Mouse (Mus musculus) stomach, adult 2 months (tissue): Measurements from ENCODE around the gene Draxin. TPM values are rescaled to one million over a fixed set of nuclear protein-coding genes. Genes with fewer than 3 reads are reported as not detected.

ENCODE experiments used
- polyA plus RNA-seq: library from polyadenylated mRNA; depleted of rRNA; stranded (reverse); fragments of >200 nt; gene quantifications from 2 replicates; pipeline ENCODE4 v1.2.3, GENCODE M21; 2012; rRNA removed

The Draxin gene
- not detected in 2 replicates for polyA plus RNA-seq

DNA sequence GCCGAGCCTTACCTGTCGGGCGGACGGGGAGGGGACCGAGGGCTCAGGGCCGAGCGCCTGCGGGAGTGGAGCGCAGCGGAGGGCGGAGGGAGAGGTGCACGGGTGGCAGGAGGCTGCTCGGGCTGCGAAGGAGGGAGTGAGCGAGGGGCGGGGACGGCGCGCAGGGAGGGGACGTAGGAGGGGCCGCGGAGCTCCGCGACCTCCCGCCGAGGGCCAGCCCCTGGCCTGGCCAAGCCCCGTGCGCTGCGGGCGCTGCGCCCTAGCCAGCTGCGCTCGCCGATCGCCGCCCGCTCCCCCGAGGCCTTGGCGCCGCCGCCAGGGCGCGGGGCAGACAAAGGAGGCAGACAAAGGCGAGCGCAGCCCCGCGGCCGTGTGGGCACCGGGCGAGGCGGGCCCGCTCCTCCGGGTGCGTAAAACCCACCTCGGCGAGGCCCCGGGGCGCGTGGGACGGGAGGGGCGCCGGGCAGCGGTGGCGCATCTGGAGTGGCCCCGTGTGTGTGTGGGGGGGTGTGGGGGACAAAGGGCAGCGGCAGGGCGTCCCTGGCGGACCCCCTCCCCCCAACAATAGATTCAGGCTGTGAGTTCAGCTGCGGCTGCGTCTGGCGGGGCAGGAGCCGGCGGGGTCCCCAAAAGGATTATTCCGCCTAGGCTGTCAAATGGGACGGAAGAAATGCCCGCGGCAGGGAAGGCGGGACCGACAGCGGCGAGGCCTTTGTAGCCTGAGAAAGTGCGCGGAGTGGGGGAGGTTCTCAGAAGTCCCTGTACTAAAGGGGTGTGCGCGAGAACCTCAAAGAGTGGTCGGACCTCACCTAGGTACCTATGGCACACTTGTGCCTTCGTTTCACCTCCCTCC lies at the start of gene Draxin:
Gene Draxin, minus strand, starts transcription at position 138 of the 853 bp plus-strand sequence.

DNA sequence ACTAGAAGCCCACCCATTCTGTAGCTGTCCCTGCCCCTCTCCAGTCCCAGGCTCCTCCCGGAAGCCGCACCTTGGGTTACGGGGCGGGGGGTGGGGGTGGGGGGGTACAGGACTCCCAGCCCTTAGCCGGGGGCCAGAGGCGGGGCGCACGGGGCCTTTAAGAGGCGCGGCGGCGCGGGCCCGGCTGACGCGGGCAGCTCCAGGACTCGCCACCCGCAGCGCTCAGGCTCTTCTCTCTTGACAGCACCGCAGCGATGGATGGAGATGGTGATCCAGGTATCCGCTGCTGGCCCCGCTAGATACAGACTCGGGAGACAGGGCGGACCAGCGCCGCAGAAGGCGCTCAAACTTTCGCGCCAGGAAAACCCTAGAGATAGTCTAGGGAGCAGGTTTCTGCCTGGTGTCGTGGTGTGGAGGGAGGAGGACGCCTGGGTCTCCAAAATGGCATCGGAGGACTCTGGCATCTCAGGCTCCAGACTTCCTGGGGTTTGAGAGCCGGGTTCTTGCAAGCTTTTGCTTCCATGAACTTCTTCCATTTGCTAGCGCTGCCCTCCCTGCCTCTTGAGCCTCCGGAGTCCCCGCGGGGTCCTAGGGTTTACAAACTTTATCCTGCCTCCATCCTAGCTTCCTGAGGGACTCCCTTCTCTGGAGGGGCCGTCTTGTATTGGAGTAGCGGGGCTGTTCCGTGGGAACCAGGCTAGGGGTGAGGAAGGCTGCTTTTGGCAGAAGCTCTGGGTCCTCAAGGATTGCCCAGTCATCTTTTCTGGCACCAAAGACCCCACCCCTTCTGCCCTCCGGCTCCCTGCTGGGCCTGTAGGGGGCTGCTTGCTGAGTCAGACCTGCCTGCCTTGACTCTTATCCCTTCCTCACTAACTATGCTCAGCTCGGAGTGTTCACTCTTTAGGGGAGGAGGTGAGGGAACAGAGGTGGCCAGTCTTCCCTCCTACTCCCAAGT lies 30.2 kb upstream of the Draxin start, which contains the start of the genes Fbxo44 and Fbxo2:
Gene Fbxo44, minus strand, starts transcription at position 47 of the 955 bp plus-strand sequence.
Gene Fbxo2, plus strand, starts transcription at position 186 of the 955 bp plus-strand sequence.

DNA sequence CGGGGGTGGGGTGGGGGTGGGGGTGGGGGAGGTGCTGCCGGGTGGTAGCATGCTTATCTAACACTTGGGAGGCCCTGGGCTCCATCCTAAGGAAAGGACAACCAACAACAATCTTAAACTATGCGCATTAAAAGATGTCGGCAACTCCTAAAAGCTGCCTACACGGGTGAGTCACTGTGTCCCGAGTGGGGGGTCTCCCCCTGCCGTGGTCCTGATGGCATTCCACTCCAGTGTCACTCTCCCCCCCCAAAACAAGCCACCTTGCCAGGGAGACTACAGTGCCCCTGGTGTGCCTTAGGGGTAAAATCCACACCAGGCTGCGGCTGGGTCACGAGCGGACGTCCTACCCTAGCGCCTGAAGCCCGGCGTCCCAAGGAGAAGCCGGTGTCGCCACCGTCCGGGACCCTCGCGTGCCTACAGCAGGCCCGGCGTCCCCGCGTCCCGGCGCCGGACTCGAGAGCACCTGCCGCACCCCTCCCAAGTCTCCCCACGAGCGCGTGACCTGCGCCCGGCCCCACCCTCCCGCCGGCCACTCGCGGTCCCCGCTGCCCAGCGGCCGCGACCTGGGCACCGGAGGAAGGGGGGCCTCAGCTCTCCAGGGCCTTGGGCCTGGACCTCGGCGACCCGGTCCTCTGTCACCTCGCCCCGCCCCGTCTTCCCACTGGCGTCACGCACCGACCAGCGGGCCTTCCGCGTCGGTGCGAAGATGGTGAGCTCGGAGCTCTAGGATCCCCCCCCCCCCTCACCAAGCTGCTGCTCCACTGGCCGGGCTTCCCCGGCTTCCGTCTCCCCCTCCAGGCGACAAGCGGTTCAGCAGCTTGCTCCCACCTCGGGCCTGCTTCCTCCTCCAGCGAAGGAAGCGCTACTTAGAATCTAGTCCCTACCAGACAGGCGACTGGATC lies 21.0 kb upstream of the Draxin start, which contains the start of gene Fbxo6:
Gene Fbxo6, minus strand, starts transcription at position 874 of the 902 bp plus-strand sequence.

DNA sequence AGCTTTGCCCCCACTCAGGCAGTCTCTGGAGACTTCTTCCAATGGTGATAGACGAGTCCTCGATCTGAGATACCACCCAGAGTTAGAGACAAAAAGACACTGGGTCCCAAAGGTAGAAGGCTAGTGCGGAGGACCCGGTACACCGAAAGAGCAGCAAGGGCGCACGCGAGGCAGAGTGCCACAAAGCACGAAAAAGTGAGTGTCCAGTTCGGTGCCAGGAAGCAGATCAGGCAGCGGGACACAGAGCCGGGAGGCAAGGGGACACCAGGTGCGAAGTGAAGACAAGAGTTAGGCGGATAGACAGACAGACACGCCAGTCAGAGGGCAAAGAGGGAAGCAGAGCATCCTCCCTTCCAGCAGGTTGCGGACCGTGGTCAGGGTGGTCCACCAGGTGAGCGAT lies 365 bp downstream of the Draxin start, which contains the start of gene Mad2l2:
Gene Mad2l2, plus strand, starts transcription at position 252 of the 400 bp plus-strand sequence.

DNA sequence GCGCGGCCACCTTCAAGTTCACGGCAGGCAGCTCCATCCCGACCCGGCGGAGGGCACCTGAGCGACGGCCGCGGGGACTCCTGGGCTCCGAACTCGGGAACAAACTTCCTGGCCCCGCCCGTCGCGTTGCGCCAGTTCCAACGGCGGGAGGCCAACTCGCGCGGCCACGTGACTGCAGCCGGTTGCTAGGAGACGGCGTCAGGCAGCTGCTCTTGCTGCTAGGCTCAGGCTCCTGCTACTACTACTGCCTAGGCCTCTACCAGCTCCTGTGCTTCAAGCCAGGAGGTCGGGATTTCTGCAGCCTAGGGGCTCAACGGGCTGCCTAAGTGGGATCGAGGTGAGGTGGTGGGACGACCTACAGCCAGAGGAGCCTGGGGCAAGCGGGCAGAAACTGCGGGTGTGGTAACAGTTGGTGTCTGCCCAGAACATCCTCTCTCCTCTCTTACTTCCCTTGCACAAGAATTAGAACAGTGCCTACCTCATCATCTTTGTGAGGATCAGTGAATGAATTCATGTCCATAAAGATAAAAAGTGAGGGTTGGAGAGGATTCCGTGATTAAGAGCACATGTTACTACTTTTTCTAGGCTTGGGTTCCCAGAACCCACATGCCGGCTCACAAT lies 42.5 kb downstream of the Draxin start, which contains the start of gene Agtrap:
Gene Agtrap, minus strand, starts transcription at position 125 of the 621 bp plus-strand sequence.

Other genes starting within 250 kb of the Draxin start
- 23.7 and 26.1 TPM in 2 replicates for gene Mfn2, start 226.0 kb downstream of the Draxin start, polyA plus RNA-seq
- 14.3 and 15.6 TPM in 2 replicates for gene Plod1, start 193.9 kb downstream of the Draxin start, polyA plus RNA-seq
- 55.4 and 74.4 TPM in 2 replicates for gene 2510039O18Rik, start 189.8 kb downstream of the Draxin start, polyA plus RNA-seq
- not detected in 2 replicates for gene Nppb, start 144.9 kb downstream of the Draxin start, polyA plus RNA-seq
- 0.10 TPM in 1 of 2 replicates, not detected in the other for gene Nppa, start 130.0 kb downstream of the Draxin start, polyA plus RNA-seq
- 1.7 and 2.1 TPM in 2 replicates for gene Clcn6, start 91.9 kb downstream of the Draxin start, polyA plus RNA-seq
- 10.9 and 11.4 TPM in 2 replicates for gene Mthfr, start 91.6 kb downstream of the Draxin start, polyA plus RNA-seq
- 36.5 and 39.3 TPM in 2 replicates for gene Agtrap, start 42.7 kb downstream of the Draxin start, polyA plus RNA-seq
- gene Mad2l2, start 314 bp downstream of the Draxin start, polyA plus RNA-seq: 8.9 and 13.6 TPM in 2 replicates
- 28.0 and 30.0 TPM in 2 replicates for gene Fbxo6, start 21.4 kb upstream of the Draxin start, polyA plus RNA-seq
- gene Fbxo44, start 29.8 kb upstream of the Draxin start, polyA plus RNA-seq: 10.4 and 15.7 TPM in 2 replicates
- 0.60 and 0.95 TPM in 2 replicates for gene Fbxo2, start 29.9 kb upstream of the Draxin start, polyA plus RNA-seq
- 0.01 and 0.02 TPM in 2 replicates for gene Disp3, start 157.3 kb upstream of the Draxin start, polyA plus RNA-seq